Mouse (Mus musculus) gonadal fat pad, adult 2 months (tissue): ENCODE data around the gene Gm20388. TPM values are rescaled to one million over a fixed set of nuclear protein-coding genes. Genes with fewer than 3 reads are reported as not detected.

Experiments used
- DNase-seq: peaks from one replicate; pipeline ENCODE4 v3.0.0-alpha.2; 2012; ENCODE audit warnings: low read depth
- polyA plus RNA-seq: library from polyadenylated mRNA; depleted of rRNA; stranded (reverse); fragments of >200 nt; gene quantifications from 2 replicates; pipeline ENCODE4 v1.2.3, GENCODE M21; 2012

Gm20388 gene
- polyA plus RNA-seq, 1 experiment: 119 TPM

- DNase-seq: no peak
These were observed 3742.0 kb downstream of the Gm20388 start for GRCm38 (mm10) chr8:123652641-123653040.

DNA sequence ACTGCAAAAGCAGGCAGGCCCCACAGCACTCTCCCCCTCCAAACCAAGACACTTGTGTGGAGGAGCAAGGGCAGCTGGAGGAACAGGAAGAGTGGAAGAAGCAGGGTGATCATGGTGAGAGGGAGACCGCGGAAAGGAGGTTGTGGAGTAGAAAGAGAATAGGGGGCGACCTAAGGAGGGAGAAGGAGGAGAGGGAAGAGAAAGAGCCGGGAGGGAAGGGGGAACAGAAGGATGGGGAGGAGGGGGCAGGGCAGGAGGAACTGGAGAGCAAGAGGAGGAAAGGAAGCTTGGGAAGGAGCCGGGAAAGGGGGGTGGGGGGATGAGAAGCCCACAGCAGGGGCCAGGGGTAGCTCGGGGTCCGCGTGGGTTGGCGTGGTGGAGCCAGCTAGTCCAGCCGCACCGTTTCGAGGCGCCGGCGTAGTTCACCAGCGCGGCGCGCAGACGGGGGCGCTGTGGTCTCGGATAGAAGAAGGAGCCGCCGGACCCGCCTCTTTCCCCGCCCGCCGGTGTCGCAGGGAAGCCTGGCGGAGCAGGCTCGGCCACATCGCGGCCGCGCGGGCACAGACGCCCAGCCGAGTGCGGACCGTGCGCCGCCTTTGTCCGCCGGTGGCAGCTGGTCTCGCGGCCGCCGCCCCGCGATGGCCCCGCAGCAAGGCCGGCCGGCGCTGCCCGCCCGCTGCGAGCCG is 3742.8 kb downstream of the Gm20388 start, which contains the start of gene Rhou:
Gene Rhou, plus strand, starts transcription at position 622 of the 686 bp plus-strand sequence.
- no peak for DNase-seq

DNA sequence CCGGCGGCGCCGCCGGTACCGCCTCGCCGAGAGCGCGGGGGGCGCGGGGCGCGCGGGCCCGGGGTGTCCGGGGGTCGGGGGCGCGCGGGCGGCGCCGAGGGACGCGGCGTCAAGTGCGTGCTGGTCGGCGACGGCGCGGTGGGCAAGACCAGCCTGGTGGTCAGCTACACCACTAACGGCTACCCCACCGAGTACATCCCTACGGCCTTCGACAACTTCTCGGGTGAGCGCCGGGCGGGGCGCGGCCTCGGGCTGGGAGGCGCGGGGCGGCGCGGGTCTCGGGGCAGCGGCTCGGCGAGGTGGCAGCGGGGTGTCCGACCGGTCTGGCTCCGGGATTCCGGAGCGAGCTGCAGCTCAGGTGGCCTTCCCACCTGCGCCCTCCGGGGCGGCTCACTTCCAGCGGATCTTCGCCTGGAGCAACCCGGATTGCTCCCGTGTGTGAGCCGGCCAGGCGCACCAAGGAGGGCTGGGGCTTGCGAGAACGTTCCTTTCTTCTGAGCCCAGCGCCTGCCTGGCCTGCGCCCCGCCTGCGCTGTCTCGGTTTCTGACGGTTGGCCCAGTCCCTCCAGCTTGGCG is 3743.4 kb downstream of the Gm20388 start:
- DNase-seq: no peak

DNA sequence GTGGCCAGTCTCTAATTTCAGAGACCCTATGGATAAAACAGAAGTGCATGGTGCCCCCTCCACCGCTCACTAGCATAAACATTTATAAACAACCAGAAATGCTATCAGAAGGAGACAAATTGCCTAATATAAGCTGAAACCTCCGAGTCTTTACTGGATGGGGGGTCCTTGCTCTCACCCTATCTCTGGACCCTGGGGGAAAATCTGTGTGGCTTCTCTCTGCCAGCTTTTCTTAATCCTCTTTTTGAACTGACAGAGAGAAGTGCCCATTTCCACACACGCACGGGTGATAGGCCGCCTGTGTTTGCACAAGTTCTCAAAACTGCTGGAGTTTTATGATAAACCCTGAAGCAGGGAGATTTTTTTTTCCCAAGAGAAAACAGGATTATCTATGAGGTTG is 3744.1 kb downstream of the Gm20388 start:
- no peak for DNase-seq

DNA sequence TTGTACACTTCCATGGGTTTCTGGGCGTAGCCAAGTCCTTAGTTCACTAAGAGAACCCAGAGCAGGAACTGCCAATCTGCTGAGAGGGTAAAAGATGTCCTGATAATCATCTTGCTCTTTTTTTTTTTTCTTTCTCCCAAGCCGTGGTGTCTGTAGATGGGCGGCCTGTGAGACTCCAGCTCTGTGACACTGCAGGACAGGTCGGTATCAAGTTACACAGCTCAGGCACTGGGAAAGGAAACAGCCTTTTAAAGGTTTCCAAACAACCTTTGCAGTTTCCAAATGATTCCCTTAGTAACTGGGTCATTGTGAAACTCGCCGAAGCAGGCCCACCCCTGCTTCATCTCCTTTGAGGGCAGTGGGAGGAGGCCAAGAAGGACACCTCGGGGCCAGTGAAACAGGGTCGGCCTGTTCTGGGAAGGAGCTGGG is 3744.7 kb downstream of the Gm20388 start:
- no peak for DNase-seq

DNA sequence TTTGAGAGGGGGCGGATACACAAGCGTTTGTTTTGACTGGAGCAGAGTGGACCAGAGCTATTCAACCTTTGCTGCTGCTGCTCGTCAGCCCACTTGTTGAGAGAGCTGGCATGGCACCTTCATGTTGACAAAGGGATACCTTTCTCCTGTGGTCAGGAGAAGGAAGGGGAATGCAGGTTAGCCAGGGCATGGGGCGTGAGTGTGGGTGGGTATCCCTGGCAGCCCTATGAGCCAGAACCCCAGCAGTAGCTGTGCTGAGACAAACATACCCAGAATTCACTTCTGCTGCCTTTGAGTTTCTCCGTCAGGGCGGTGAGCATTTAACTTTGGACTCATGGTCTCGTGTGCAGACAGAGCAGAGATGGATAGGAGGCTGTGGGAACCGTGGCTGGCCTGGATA is 3747.2 kb downstream of the Gm20388 start:
- DNase-seq: no peak

DNA sequence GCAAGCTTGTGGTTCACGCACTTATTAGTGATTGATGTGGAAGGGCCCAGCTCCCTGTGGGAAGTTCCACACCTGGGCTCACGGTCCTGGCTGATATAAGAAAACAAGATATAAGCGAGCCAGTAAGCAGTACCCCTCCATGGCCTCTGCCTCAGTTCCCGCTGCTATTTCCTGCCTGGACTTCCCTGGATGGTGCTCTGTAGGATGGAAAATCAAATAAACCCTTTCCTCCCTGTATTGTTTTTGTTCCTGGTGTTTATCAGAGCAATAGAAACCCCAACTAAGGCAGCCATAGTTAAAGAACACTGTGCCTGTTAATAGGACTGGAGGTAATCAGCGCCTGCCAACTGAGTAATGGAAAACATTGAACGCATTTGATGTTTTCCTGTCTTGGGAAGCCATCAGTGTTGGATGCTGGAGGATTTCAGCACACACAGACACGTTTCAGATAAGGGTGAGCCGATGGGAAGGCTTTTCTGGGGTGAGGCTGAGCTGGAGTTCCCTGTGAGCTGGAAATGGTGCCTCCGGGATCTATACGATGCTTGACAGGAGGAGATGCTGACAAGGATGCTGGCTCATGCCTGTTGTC is 3748.9 kb downstream of the Gm20388 start:
- no peak for DNase-seq

DNA sequence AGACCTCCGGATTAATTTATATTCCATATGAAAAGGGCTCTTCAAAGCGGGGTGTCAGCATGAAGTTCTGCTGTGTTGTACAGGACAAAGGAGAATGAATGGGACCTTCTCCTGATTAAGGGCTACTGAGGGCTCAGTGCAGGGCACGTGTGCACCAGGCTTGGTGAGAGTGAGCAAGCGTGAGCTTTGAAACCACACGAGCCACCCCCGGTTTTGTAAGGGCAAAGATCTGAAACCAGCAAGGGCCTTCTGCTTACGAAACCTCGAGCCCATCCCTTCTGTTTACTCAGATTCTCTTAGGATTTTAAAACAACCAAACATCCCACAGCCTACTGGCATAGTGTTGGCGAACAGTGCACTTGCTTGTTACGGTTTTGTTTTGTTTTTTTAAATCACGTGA is 3750.9 kb downstream of the Gm20388 start:
- DNase-seq: no peak

- DNase-seq: no peak
These were observed 3754.9 kb downstream of the Gm20388 start for GRCm38 (mm10) chr8:123665580-123665979.

- DNase-seq: no peak
These were observed 3756.2 kb downstream of the Gm20388 start for GRCm38 (mm10) chr8:123666832-123667231.

- DNase-seq: no peak
These were observed 3758.0 kb downstream of the Gm20388 start for GRCm38 (mm10) chr8:123668681-123669080.

- DNase-seq: no peak
These were observed 3760.1 kb downstream of the Gm20388 start for GRCm38 (mm10) chr8:123670766-123671165.

GRCm38 (mm10) chr8:123671454-123671853 is 3760.8 kb downstream of the Gm20388 start:
- DNase-seq: no peak

DNA sequence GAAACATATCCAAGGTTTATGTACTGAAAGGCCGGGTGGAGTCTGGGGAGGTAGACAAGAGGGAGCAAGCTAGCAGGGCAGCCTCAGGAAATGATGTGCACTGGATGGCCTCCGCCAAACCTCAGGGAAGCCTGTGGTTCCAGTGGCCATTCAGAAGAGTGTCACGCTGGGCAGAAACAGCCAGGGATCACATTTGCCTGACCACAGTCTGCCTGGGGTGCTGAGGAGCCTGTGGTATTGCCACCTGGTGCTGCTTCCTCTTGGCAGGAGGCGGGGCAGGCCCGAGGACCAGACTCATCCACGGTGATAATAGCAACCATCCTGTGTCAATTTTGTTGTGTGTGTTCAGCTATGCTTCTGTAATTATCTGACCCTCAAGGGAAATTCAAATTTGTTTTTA is 3762.0 kb downstream of the Gm20388 start:
- no peak for DNase-seq

DNA sequence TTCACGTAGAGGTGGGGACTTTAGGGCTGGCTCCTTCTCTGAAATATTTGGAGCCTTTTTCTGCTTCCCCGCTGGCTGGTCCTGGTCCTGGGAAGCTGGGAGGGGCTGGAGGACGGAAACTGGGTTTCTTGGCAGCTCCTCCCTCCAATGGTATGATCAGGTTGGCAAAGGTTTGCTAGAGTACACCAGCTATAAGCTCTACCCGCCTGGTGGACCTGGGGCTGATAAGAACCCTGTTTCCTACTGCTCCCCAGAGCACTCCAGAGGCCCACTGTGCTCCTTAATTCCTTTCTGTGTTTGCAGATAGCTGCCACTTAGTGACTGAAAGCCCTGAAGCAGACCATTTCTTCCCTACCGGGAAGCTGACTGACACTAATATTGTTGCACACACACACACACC is 3765.0 kb downstream of the Gm20388 start:
- DNase-seq: no peak

GRCm38 (mm10) chr8:123678390-123678789 is 3767.7 kb downstream of the Gm20388 start:
- DNase-seq: no peak

DNA sequence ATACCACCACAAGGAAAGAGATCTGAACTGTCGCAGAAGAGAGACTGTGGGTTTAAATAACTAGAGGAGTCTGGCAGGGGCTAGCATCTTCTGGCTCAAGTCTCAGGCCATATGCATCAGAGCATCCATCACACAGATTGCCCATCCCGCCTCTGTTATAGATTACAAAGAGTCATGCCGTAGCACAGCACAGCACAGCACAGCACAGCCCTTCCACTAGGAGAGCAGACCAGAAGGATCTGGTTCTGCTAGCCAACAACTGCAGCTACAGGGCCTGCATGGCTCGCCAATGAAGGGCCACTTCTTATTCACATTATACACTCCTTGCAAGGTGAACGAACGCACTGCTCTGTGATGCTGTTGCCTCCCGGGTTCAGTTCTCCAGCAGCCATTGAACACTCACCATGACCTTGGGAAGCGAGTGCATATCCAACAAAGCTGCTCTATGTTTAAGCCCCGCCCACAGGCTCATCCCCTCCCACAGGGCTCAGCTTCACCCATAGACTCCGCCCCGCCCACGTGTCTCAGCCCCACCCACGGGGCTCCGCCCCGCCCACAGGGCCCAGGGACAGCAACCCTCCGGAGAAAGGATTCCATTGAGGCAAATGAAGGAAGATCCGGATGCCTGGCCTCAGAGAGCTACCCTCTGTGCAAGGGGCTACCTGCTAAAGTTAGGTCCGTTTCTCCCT is 3771.6 kb downstream of the Gm20388 start:
- no peak for DNase-seq

DNA sequence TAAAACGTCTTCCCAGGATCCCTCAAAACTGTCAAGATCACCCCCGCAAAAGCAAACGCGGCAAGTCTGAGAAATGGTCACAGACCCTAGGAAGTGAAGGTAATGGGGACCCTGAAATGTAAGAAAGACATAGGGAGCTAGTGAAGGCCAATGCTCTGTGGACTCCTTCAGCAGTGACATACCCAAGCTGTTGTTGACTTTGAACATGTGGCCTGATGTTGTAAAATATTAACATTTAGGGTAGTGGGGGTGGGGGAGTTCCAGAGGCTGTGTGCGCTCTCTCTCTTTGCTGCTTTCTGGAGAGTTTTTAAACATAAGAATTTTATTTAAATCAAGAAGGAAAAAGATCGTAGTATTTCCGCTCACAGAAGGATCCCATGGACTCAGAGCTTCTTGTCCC is 3772.7 kb downstream of the Gm20388 start:
- DNase-seq: no peak

DNA sequence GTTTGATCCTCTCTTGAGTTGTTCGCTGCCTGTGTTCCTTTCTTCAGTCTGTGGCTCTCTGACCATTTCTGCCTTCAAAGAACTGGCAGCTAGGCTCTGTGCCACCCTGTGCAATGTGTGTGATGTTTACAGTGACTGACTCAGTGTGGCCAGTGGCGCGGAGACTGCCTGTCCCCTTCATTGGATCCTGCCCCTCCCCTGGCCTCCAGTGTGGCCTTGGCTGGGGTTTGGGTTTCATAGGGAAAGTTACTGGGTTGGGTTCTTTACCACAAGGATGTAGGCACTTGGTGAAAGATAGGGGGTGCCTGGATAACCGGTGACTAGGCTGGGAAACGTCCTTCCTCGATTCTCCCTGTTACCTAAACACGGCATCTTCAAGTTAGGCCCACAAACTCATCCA is 3774.2 kb downstream of the Gm20388 start:
- no peak for DNase-seq

DNA sequence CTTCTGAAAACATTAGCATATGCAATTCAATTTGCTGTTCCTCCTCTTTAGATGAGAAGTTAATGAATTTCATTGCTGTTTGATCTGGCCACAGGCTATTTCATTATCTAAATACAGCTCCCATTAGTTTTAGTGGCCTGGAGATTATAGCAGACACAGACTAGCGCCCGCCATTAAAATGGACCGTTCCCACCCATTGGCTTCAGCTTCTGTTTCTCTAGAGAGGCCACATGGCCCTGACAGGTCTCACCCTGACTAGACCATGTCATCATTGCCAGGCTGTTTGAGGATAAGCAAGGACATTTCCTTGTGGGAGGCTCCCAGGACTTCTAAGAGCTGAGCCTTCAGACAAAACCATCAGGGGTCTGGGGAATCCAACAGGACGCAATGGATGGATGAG is 3774.8 kb downstream of the Gm20388 start:
- DNase-seq: no peak

DNA sequence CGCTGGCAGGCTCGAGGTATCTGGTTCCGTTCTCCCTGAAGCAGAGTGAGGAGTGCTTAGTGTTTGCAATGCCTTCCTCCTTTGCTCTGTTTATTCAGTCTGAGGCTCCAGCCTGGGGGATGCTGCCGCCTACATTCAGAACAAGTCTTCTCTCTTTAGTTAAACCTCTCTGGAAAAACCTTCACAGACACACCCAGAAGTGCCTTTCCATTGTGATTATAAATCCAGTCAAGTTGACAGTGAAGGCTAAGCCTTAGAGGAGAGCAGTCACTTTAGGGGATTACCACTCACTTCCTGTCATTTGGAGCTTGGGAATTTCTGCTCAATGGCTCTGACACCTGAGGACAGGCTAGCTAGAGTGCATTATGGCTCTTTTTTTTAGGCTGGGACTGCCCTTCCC is 3777.2 kb downstream of the Gm20388 start:
- no peak for DNase-seq

DNA sequence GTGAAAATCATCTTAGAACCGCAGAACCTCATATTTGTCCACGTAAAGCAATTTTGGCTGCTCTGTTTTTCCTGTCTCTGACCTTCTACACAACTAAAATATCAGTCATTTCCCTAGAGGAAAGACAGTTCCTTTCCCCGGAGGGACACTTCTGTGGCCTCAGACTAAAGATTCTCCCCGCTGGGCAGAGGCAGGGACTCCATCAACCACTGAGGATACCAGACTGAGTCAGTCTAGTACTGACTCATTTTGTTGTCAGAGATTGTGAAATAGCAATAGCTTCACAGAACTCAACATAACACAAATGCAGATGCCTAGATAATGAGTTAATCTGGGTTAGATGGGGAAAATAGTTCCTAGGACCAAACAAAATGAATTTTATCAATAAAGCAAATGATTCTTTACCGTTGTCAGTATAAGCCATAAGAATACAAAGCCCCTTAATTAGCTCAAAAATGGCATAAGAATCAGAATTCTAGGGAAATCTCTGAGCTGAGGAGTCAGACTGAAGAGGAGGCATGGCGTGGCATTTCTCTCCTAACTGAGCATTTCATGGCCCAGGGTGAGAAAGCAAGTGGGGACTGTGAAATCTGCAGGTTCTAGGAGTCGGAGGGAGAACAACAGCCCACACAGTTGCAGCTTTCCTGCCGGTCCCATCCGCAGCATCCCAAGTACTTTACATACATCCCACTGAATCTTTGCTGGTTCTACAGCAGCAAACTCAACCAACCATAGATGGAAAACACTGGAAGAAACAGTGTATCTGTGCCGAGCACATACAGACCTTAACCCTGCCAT is 3781.7 kb downstream of the Gm20388 start:
- no peak for DNase-seq
